Mouse (Mus musculus): Measurements from ENCODE around the gene Cd82. TPM values are rescaled to one million over a fixed set of nuclear protein-coding genes. Genes with fewer than 3 reads are reported as not detected.

Gene Cd82
- polyA plus RNA-seq, 1 experiment: 74.1 TPM

- Histone ChIP-seq H3K4me1 (ENCODE audit: control insufficient read depth, insufficient read depth, low read length) (peaks cover 56% of the 10 kb centered on the region), H3K27ac (ENCODE audit: insufficient read depth, low read depth, low read length) (peak overlapping the region; percentile 45)
These were observed 5.4 kb downstream of the Cd82 start for GRCm38 (mm10) chr2:93457426-93458130.

GRCm38 (mm10) chr2:93456140-93456539 is 6.8 kb downstream of the Cd82 start:
- Histone ChIP-seq H3K4me1 (ENCODE audit: control insufficient read depth, insufficient read depth, low read length) (peaks cover 51% of the 10 kb centered on the region), H3K4me3 (ENCODE audit: insufficient read depth, low read length) (no peak overlapping the region), H3K27ac (ENCODE audit: insufficient read depth, low read depth, low read length) (no peak overlapping the region)
- TF ChIP-seq POLR2A (IDR thresholded peaks at IDR 0.05; ENCODE audit: borderline replicate concordance, low read depth, low read length): no peak
- no peak for TF ChIP-seq CTCF (IDR thresholded peaks at IDR 0.05; ENCODE audit: low read depth, low read length)

More at GRCm38 (mm10) chr2:93457426-93458130, 5.4 kb downstream of the Cd82 start:
- H3K4me3 ChIP-seq (ENCODE audit: insufficient read depth, low read length): no peak overlapping the region
- no peak for TF ChIP-seq CTCF (IDR thresholded peaks at IDR 0.05; ENCODE audit: low read depth, low read length)
- TF ChIP-seq POLR2A (IDR thresholded peaks at IDR 0.05; ENCODE audit: borderline replicate concordance, low read depth, low read length): no peak

DNA sequence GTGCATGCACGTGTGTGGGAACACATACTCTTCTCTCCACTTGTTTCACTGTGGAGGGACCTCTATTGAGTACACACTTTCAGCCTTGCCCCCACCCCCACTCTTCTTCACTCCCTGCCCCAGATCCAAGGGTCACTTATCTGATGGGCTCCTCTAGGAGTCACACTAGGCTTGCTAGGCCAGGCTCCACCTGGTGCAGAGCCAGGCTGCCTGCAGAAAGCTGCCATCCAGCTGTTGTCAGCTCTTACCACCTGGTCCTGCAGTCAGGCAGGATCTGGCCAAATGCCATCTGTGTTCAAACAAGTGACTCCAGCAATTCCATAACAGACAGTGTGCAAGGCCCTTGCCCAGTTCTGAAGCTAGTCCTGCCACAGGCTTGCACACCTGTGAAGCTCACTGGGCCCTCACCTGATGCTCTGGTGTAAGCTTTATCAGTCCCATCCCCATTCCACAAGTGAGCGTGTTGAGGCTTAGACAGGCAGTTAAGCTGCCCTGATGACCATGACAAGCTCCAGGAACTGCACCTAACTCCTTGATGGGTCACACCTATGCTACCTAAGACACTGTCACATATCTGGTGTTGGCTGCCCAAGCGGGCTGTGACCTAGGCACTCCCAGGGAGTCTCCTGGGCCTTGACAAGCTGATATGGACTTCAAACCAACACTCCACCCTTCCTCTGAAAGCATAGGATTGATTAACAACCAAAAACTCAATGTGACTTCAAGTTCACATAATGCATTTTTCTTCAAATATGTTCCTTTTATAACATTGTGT is 7.9 kb downstream of the Cd82 start:
- H3K4me1 ChIP-seq (ENCODE audit: control insufficient read depth, insufficient read depth, low read length): peaks cover 41% of the 10 kb centered on the region
- no peak for TF ChIP-seq CTCF (IDR thresholded peaks at IDR 0.05; ENCODE audit: low read depth, low read length)
- no peak for TF ChIP-seq POLR2A (IDR thresholded peaks at IDR 0.05; ENCODE audit: borderline replicate concordance, low read depth, low read length)
- H3K4me3 ChIP-seq (ENCODE audit: insufficient read depth, low read length): no peak overlapping the region
- H3K27ac ChIP-seq (ENCODE audit: insufficient read depth, low read depth, low read length): no peak overlapping the region

DNA sequence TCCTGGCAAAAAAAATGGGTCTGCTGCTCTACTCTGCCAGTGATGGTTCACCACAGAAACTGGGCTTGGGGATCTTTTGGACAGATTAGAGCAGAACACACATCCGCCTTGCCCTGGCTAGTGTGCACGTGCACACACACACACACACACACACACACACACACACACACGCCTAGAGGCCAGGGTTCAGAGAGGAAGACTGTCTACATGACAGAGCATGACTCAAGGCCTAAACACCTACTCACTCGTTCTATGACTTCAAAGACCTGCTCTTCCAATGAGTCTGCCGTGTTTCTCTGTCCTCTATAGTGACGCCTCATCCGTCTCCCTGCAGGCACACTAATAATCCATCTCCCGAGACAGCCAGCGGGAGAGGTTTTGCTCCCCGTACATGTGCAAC is 8.6 kb downstream of the Cd82 start:
- no peak overlapping the region for H3K27ac ChIP-seq (ENCODE audit: insufficient read depth, low read depth, low read length)

GRCm38 (mm10) chr2:93453046-93453445 is 9.9 kb downstream of the Cd82 start:
- H3K4me1 ChIP-seq (ENCODE audit: control insufficient read depth, insufficient read depth, low read length): peaks cover 32% of the 10 kb centered on the region
- no peak for TF ChIP-seq CTCF (IDR thresholded peaks at IDR 0.05; ENCODE audit: low read depth, low read length)
- no peak for TF ChIP-seq POLR2A (IDR thresholded peaks at IDR 0.05; ENCODE audit: borderline replicate concordance, low read depth, low read length)
- H3K4me3 ChIP-seq (ENCODE audit: insufficient read depth, low read length): no peak overlapping the region
- no peak overlapping the region for H3K27ac ChIP-seq (ENCODE audit: insufficient read depth, low read depth, low read length)

More for the DNA sequence above, 8.6 kb downstream of the Cd82 start:
- H3K4me3 ChIP-seq (ENCODE audit: insufficient read depth, low read length): no peak overlapping the region
- TF ChIP-seq POLR2A (IDR thresholded peaks at IDR 0.05; ENCODE audit: borderline replicate concordance, low read depth, low read length): no peak
- TF ChIP-seq CTCF (IDR thresholded peaks at IDR 0.05; ENCODE audit: low read depth, low read length): no peak
- H3K4me1 ChIP-seq (ENCODE audit: control insufficient read depth, insufficient read depth, low read length): peaks cover 39% of the 10 kb centered on the region

DNA sequence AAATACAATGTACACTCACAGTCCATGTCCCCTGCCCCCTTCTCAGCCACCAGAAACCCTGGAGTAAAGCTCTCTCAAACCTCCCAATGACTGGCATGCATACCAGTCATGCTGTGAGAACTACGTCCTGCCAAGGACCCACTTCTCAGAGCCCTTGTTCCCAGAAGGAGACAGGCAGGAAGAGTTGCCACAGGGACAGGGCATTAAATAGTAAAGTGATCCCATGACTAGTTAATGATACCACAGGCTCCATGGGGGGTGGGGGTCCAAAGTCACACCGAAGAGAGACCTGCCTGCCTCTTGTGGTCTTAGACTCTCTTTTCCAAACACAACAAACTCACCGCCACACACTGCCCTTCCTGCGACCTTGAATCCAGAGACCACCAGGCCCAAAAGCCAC is 10.4 kb downstream of the Cd82 start:
- peaks cover 28% of the 10 kb centered on the region for H3K4me1 ChIP-seq (ENCODE audit: control insufficient read depth, insufficient read depth, low read length)
- H3K27ac ChIP-seq (ENCODE audit: insufficient read depth, low read depth, low read length): no peak overlapping the region
- H3K4me3 ChIP-seq (ENCODE audit: insufficient read depth, low read length): no peak overlapping the region
- TF ChIP-seq POLR2A (IDR thresholded peaks at IDR 0.05; ENCODE audit: borderline replicate concordance, low read depth, low read length) (no peak), CTCF (IDR thresholded peaks at IDR 0.05; ENCODE audit: low read depth, low read length) (no peak)

GRCm38 (mm10) chr2:93452057-93452456 is 10.9 kb downstream of the Cd82 start:
- Histone ChIP-seq H3K4me3 (ENCODE audit: insufficient read depth, low read length) (no peak overlapping the region), H3K4me1 (ENCODE audit: control insufficient read depth, insufficient read depth, low read length) (peaks cover 23% of the 10 kb centered on the region), H3K27ac (ENCODE audit: insufficient read depth, low read depth, low read length) (no peak overlapping the region)

GRCm38 (mm10) chr2:93451219-93451938 is 11.6 kb downstream of the Cd82 start:
- Histone ChIP-seq H3K4me3 (ENCODE audit: insufficient read depth, low read length) (no peak overlapping the region), H3K27ac (ENCODE audit: insufficient read depth, low read depth, low read length) (no peak overlapping the region), H3K4me1 (ENCODE audit: control insufficient read depth, insufficient read depth, low read length) (peaks cover 16% of the 10 kb centered on the region)
- TF ChIP-seq CTCF (IDR thresholded peaks at IDR 0.05; ENCODE audit: low read depth, low read length) (no peak), POLR2A (IDR thresholded peaks at IDR 0.05; ENCODE audit: borderline replicate concordance, low read depth, low read length) (no peak)

More at GRCm38 (mm10) chr2:93452057-93452456, 10.9 kb downstream of the Cd82 start:
- TF ChIP-seq POLR2A (IDR thresholded peaks at IDR 0.05; ENCODE audit: borderline replicate concordance, low read depth, low read length): no peak
- TF ChIP-seq CTCF (IDR thresholded peaks at IDR 0.05; ENCODE audit: low read depth, low read length): no peak

GRCm38 (mm10) chr2:93450695-93451094 is 12.2 kb downstream of the Cd82 start:
- Histone ChIP-seq H3K4me1 (ENCODE audit: control insufficient read depth, insufficient read depth, low read length) (peaks cover 11% of the 10 kb centered on the region), H3K27ac (ENCODE audit: insufficient read depth, low read depth, low read length) (no peak overlapping the region), H3K4me3 (ENCODE audit: insufficient read depth, low read length) (no peak overlapping the region)
- no peak for TF ChIP-seq POLR2A (IDR thresholded peaks at IDR 0.05; ENCODE audit: borderline replicate concordance, low read depth, low read length)
- TF ChIP-seq CTCF (IDR thresholded peaks at IDR 0.05; ENCODE audit: low read depth, low read length): no peak
